Mouse (Mus musculus) colon, adult 2 months (tissue): ENCODE data around the gene Gm10800. TPM values are rescaled to one million over a fixed set of nuclear protein-coding genes. Genes with fewer than 3 reads are reported as not detected.

ENCODE experiments used
- polyA plus RNA-seq: library from polyadenylated mRNA; depleted of rRNA; stranded (reverse); fragments of >200 nt; gene quantifications from 2 replicates; pipeline ENCODE4 v1.2.3, GENCODE M21; 2012; rRNA removed

Gene Gm10800
- polyA plus RNA-seq = not detected in 2 replicates

DNA sequence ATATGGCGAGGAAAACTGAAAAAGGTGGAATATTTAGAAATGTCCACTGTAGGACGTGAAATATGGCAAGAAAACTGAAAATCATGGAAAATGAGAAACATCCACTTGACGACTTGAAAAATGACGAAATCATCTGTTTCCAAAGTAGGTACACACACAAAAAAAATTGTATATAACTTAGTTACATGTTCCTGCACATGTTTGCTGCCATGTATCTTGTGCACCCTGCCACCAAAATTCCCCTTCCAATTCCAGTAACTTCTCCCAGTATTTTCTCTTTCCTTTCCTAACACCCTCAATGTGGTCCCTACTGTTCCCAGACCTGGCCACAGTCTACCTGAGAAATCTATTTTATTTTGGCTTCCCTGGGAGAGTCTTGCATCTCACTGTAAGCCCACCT, at the start of gene Gm10800:
Gm10800 (minus strand) TSS at position 101 of the 400 bp plus-strand sequence.

DNA sequence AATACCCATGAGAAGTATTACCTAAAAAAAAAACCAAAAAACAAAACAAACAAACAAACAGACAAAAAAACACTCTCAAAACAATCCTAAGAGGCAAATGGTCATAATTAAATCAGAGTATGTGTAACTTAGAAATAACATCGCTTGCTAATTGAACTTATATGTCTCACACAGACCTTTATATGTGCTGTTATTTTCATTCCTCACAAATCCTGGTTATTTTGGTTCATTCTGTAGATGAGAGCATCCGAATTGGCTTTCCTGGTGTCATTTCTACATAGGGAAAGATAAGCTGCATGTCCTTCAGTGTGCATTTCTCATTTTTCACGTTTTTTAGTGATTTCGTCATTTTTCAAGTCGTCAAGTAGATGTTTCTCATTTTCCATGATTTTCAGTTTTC, 5.2 kb downstream of the Gm10800 start, which contains the start of gene Gm10801:
Gm10801 (plus strand) TSS at position 301 of the 400 bp plus-strand sequence.

Other genes with a start within 250 kb of the Gm10800 start
- not detected in 2 replicates for gene Gm10801, start 5.1 kb downstream of the Gm10800 start, polyA plus RNA-seq